Mouse (Mus musculus) brain, embryonic 18.5 days (tissue): Measurements from ENCODE around the gene Xylt1.

Source experiments
- DNase-seq: peaks from one replicate; pipeline ENCODE4 v3.0.0-alpha.2; 2012; ENCODE audit warnings: low read depth, low spot score

The Xylt1 gene

GRCm38 (mm10) chr7:117394380-117394779 is 13.6 kb downstream of the Xylt1 start:
- DNase-seq: no peak

- DNase-seq: no peak
Measured at GRCm38 (mm10) chr7:117395511-117395910, 14.7 kb downstream of the Xylt1 start.

- DNase-seq: no peak
Measured at GRCm38 (mm10) chr7:117397877-117398276, 17.1 kb downstream of the Xylt1 start.

- DNase-seq: no peak
Measured at GRCm38 (mm10) chr7:117399971-117400370, 19.2 kb downstream of the Xylt1 start.

- DNase-seq: no peak
Measured at GRCm38 (mm10) chr7:117401581-117401980, 20.8 kb downstream of the Xylt1 start.

GRCm38 (mm10) chr7:117406336-117406735 is 25.6 kb downstream of the Xylt1 start:
- no peak for DNase-seq

GRCm38 (mm10) chr7:117409268-117409988 is 28.6 kb downstream of the Xylt1 start:
- no peak for DNase-seq

- DNase-seq: no peak
Measured at GRCm38 (mm10) chr7:117411874-117412273, 31.1 kb downstream of the Xylt1 start.

GRCm38 (mm10) chr7:117412405-117412804 is 31.6 kb downstream of the Xylt1 start:
- no peak for DNase-seq

- DNase-seq: no peak
Measured at GRCm38 (mm10) chr7:117414341-117415008, 33.7 kb downstream of the Xylt1 start.

GRCm38 (mm10) chr7:117415009-117415363 is 34.2 kb downstream of the Xylt1 start:
- DNase-seq: no peak

- DNase-seq: no peak
Measured at GRCm38 (mm10) chr7:117419041-117419440, 38.3 kb downstream of the Xylt1 start.

GRCm38 (mm10) chr7:117419846-117420245 is 39.1 kb downstream of the Xylt1 start:
- no peak for DNase-seq

GRCm38 (mm10) chr7:117420301-117420700 is 39.5 kb downstream of the Xylt1 start:
- DNase-seq: no peak

GRCm38 (mm10) chr7:117420836-117421566 is 40.2 kb downstream of the Xylt1 start:
- no peak for DNase-seq

GRCm38 (mm10) chr7:117424841-117425240 is 44.1 kb downstream of the Xylt1 start:
- DNase-seq: no peak

- no peak for DNase-seq
Measured at GRCm38 (mm10) chr7:117426366-117426765, 45.6 kb downstream of the Xylt1 start.

- no peak for DNase-seq
Measured at GRCm38 (mm10) chr7:117428690-117429224, 48.0 kb downstream of the Xylt1 start.

- DNase-seq: no peak
Measured at GRCm38 (mm10) chr7:117429483-117429882, 48.7 kb downstream of the Xylt1 start.

- no peak for DNase-seq
Measured at GRCm38 (mm10) chr7:117429895-117430294, 49.1 kb downstream of the Xylt1 start.

GRCm38 (mm10) chr7:117430361-117430935 is 49.7 kb downstream of the Xylt1 start:
- DNase-seq: no peak

GRCm38 (mm10) chr7:117433641-117434040 is 52.9 kb downstream of the Xylt1 start:
- DNase-seq: no peak
